Mouse (Mus musculus): ENCODE data around the gene Ankzf1. TPM values are rescaled to one million over a fixed set of nuclear protein-coding genes. Genes with fewer than 3 reads are reported as not detected.

Gene Ankzf1
- polyA plus RNA-seq, 1 experiment from 2014 or later, result 14.5 TPM

GRCm38 (mm10) chr1:75168472-75169464 is 23.2 kb upstream of the Ankzf1 start, which contains the start of gene Zfand2b:
Gene Zfand2b, plus strand, starts transcription at chr1:75168646.
- peak; percentile 96 for ATAC-seq
- 1% methylated on average over 53 of the region's 59 CpGs for WGBS (ENCODE audit: insufficient replicate concordance)

GRCm38 (mm10) chr1:75179334-75180104 is 12.4 kb upstream of the Ankzf1 start:
- Histone ChIP-seq H3K4me1 (peaks cover 48% of the 10 kb centered on the region), H3K27ac (peak overlapping the region; percentile 99), H3K4me2 (peak overlapping the region; percentile 94), H3K9ac (peak overlapping the region; percentile 96), H3K27me3 (replicated peaks) (no peaks in the 10 kb centered on the region), H3K4me3 (peak overlapping the region; percentile 87), H3K9me3 (replicated peaks) (peaks cover 4% of the 10 kb centered on the region; the same call in 1 of the 2 replicates), H3K36me3 (peaks cover 81% of the 10 kb centered on the region)
- WGBS (ENCODE audit: insufficient replicate concordance), result 3% methylated on average over 23 of the region's 23 CpGs
- peak; percentile 78 for ATAC-seq

More at GRCm38 (mm10) chr1:75168472-75169464, 23.2 kb upstream of the Ankzf1 start, which contains the start of gene Zfand2b:
- Histone ChIP-seq H3K9me3 (replicated peaks) (no peaks in the 10 kb centered on the region), H3K27ac (peak within 1 kb of the TSS; percentile 97), H3K4me3 (peak within 1 kb of the TSS; percentile 83), H3K4me2 (peak within 1 kb of the TSS; percentile 82), H3K4me1 (peaks cover 33% of the 10 kb centered on the region), H3K36me3 (peaks cover 43% of the 10 kb centered on the region), H3K9ac (peak within 1 kb of the TSS; percentile 87), H3K27me3 (replicated peaks) (no peaks in the 10 kb centered on the region)

GRCm38 (mm10) chr1:75180105-75180590 is 11.8 kb upstream of the Ankzf1 start, which contains the start of gene Abcb6:
Gene Abcb6, minus strand, starts transcription at chr1:75180392.
- peak within 1 kb of the TSS; percentile 94 for H3K4me2 ChIP-seq
- peaks cover 4% of the 10 kb centered on the region; the same call in 1 of the 2 replicates for H3K9me3 ChIP-seq (replicated peaks)
- peak; percentile 90 for ATAC-seq
- no peaks in the 10 kb centered on the region for H3K27me3 ChIP-seq (replicated peaks)
- under 1% methylated on average over 31 of the region's 31 CpGs for WGBS (ENCODE audit: insufficient replicate concordance)
- peak within 1 kb of the TSS; percentile 99 for H3K27ac ChIP-seq
- H3K36me3 ChIP-seq, result peaks cover 81% of the 10 kb centered on the region
- peaks cover 48% of the 10 kb centered on the region for H3K4me1 ChIP-seq
- H3K4me3 ChIP-seq, result peak within 1 kb of the TSS; percentile 87
- H3K9ac ChIP-seq, result peak within 1 kb of the TSS; percentile 96

GRCm38 (mm10) chr1:75180741-75181140 is 11.2 kb upstream of the Ankzf1 start:
- peaks cover 4% of the 10 kb centered on the region; the same call in 1 of the 2 replicates for H3K9me3 ChIP-seq (replicated peaks)
- no peak for ATAC-seq
- WGBS (ENCODE audit: insufficient replicate concordance), result 38% methylated on average over 7 of the region's 7 CpGs
- peak overlapping the region; percentile 87 for H3K4me3 ChIP-seq
- peaks cover 45% of the 10 kb centered on the region for H3K4me1 ChIP-seq
- H3K36me3 ChIP-seq, result peaks cover 81% of the 10 kb centered on the region
- no peaks in the 10 kb centered on the region for H3K27me3 ChIP-seq (replicated peaks)
- peak overlapping the region; percentile 94 for H3K4me2 ChIP-seq
- H3K27ac ChIP-seq, result peak overlapping the region; percentile 99
- H3K9ac ChIP-seq, result peak overlapping the region; percentile 96

GRCm38 (mm10) chr1:75181377-75181870 is 10.5 kb upstream of the Ankzf1 start:
- peaks cover 4% of the 10 kb centered on the region; the same call in 1 of the 2 replicates for H3K9me3 ChIP-seq (replicated peaks)
- H3K27me3 ChIP-seq (replicated peaks), result no peaks in the 10 kb centered on the region
- peaks cover 45% of the 10 kb centered on the region for H3K4me1 ChIP-seq
- peak overlapping the region; percentile 96; the same call in 1 of the 2 replicates for H3K9ac ChIP-seq
- WGBS (ENCODE audit: insufficient replicate concordance), result 76% methylated on average over 4 of the region's 4 CpGs
- H3K36me3 ChIP-seq, result peaks cover 81% of the 10 kb centered on the region
- peak overlapping the region; percentile 94; the same call in 1 of the 2 replicates for H3K4me2 ChIP-seq
- ATAC-seq, result no peak
- peak overlapping the region; percentile 99 for H3K27ac ChIP-seq
- H3K4me3 ChIP-seq, result no peak overlapping the region

- Histone ChIP-seq H3K36me3 (peaks cover 81% of the 10 kb centered on the region), H3K9ac (no peak overlapping the region), H3K4me2 (no peak overlapping the region), H3K4me3 (no peak overlapping the region), H3K9me3 (replicated peaks) (peaks cover 4% of the 10 kb centered on the region; the same call in 1 of the 2 replicates), H3K4me1 (peaks cover 41% of the 10 kb centered on the region), H3K27me3 (replicated peaks) (no peaks in the 10 kb centered on the region), H3K27ac (no peak overlapping the region)
- 75% methylated on average over 4 of the region's 4 CpGs for WGBS (ENCODE audit: insufficient replicate concordance)
- no peak for ATAC-seq
Measured at GRCm38 (mm10) chr1:75182160-75182559, 9.8 kb upstream of the Ankzf1 start.

GRCm38 (mm10) chr1:75185495-75185894 is 6.5 kb upstream of the Ankzf1 start:
- no peak overlapping the region for H3K4me3 ChIP-seq
- H3K27ac ChIP-seq, result no peak overlapping the region
- no peaks in the 10 kb centered on the region for H3K27me3 ChIP-seq (replicated peaks)
- no peak overlapping the region for H3K4me2 ChIP-seq
- H3K4me1 ChIP-seq, result peaks cover 41% of the 10 kb centered on the region
- ATAC-seq, result no peak
- no peak overlapping the region for H3K9ac ChIP-seq
- WGBS (ENCODE audit: insufficient replicate concordance), result 89% methylated on average over 11 of the region's 11 CpGs
- peaks cover 4% of the 10 kb centered on the region; the same call in 1 of the 2 replicates for H3K9me3 ChIP-seq (replicated peaks)
- H3K36me3 ChIP-seq, result peaks cover 88% of the 10 kb centered on the region

GRCm38 (mm10) chr1:75187126-75187525 is 4.8 kb upstream of the Ankzf1 start:
- H3K36me3 ChIP-seq, result peaks cover 75% of the 10 kb centered on the region
- H3K9ac ChIP-seq, result no peak overlapping the region
- no peaks in the 10 kb centered on the region for H3K27me3 ChIP-seq (replicated peaks)
- ATAC-seq, result no peak
- H3K27ac ChIP-seq, result no peak overlapping the region
- peaks cover 37% of the 10 kb centered on the region for H3K4me1 ChIP-seq
- H3K4me3 ChIP-seq, result no peak overlapping the region
- peaks cover 4% of the 10 kb centered on the region; the same call in 1 of the 2 replicates for H3K9me3 ChIP-seq (replicated peaks)
- H3K4me2 ChIP-seq, result no peak overlapping the region

GRCm38 (mm10) chr1:75187914-75188483 is 4.0 kb upstream of the Ankzf1 start:
- H3K36me3 ChIP-seq, result peaks cover 66% of the 10 kb centered on the region

GRCm38 (mm10) chr1:75190577-75190976 is 1.4 kb upstream of the Ankzf1 start:
- Histone ChIP-seq H3K27ac (peak overlapping the region; percentile 96), H3K9ac (peak overlapping the region; percentile 94), H3K4me2 (peak overlapping the region; percentile 93), H3K4me3 (peak overlapping the region; percentile 84), H3K27me3 (replicated peaks) (no peaks in the 10 kb centered on the region), H3K4me1 (peaks cover 51% of the 10 kb centered on the region), H3K36me3 (peaks cover 51% of the 10 kb centered on the region), H3K9me3 (replicated peaks) (no peaks in the 10 kb centered on the region)
- peak; percentile 14; the same call in 1 of the 2 replicates for ATAC-seq
- 29% methylated on average over 2 of the region's 2 CpGs for WGBS (ENCODE audit: insufficient replicate concordance)

More at GRCm38 (mm10) chr1:75187914-75188483, 4.0 kb upstream of the Ankzf1 start:
- Histone ChIP-seq H3K27ac (peak overlapping the region; percentile 45; the same call in 1 of the 2 replicates), H3K27me3 (replicated peaks) (no peaks in the 10 kb centered on the region), H3K9me3 (replicated peaks) (no peaks in the 10 kb centered on the region), H3K4me1 (peaks cover 43% of the 10 kb centered on the region), H3K9ac (no peak overlapping the region), H3K4me3 (no peak overlapping the region), H3K4me2 (no peak overlapping the region)
- ATAC-seq, result no peak
- 24% methylated on average over 2 of the region's 2 CpGs for WGBS (ENCODE audit: insufficient replicate concordance)

- WGBS (ENCODE audit: insufficient replicate concordance), result 45% methylated on average over 5 of the region's 5 CpGs
- H3K4me2 ChIP-seq, result peak overlapping the region; percentile 93
- no peaks in the 10 kb centered on the region for H3K9me3 ChIP-seq (replicated peaks)
- H3K27ac ChIP-seq, result peak overlapping the region; percentile 96
- H3K27me3 ChIP-seq (replicated peaks), result no peaks in the 10 kb centered on the region
- peaks cover 51% of the 10 kb centered on the region for H3K36me3 ChIP-seq
- H3K4me3 ChIP-seq, result peak overlapping the region; percentile 84
- H3K9ac ChIP-seq, result peak overlapping the region; percentile 94
- no peak for ATAC-seq
- peaks cover 51% of the 10 kb centered on the region for H3K4me1 ChIP-seq
Measured at GRCm38 (mm10) chr1:75191258-75191621, 711 bp upstream of the Ankzf1 start.

Data from liver, embryonic 12.5 days (tissue).